Mouse (Mus musculus) right cerebral cortex, postnatal 4 days (tissue): ENCODE measurements around the gene Tead1.
"Not testable (repeated sequence)": the region's sequence is repeated elsewhere in the genome, so short reads cannot be mapped to it uniquely, and the experiment has no call there.

Experiments used
- DNase-seq: peaks from one replicate; pipeline ENCODE4 v3.0.0-alpha.2; 2022

Tead1 gene

GRCm38 (mm10) chr7:112868551-112869465, 189.7 kb downstream of the Tead1 start:
- DNase-seq, result peak; percentile 76

- no peak for DNase-seq
Measured at GRCm38 (mm10) chr7:112871752-112872151, 192.6 kb downstream of the Tead1 start.

- DNase-seq, result no peak
Measured at GRCm38 (mm10) chr7:112872435-112873196, 193.5 kb downstream of the Tead1 start.

DNA sequence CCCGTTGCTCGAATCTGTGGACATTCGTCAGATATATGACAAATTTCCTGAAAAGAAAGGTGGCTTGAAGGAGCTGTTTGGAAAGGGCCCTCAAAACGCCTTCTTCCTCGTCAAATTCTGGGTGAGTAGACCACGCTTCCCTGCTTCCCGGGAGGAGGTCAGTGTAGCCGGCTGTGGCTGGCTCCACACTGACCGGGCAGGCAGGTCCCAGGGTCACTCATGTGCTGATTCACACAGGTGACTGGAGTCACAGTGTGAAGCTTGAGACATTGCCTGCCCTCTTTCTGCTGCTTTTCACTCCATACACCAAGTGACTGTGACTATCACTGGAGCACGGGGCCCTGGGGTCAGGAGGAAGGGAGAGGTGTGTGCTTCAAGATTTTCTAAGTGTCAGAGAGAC, 197.0 kb downstream of the Tead1 start:
- DNase-seq, result no peak

DNA sequence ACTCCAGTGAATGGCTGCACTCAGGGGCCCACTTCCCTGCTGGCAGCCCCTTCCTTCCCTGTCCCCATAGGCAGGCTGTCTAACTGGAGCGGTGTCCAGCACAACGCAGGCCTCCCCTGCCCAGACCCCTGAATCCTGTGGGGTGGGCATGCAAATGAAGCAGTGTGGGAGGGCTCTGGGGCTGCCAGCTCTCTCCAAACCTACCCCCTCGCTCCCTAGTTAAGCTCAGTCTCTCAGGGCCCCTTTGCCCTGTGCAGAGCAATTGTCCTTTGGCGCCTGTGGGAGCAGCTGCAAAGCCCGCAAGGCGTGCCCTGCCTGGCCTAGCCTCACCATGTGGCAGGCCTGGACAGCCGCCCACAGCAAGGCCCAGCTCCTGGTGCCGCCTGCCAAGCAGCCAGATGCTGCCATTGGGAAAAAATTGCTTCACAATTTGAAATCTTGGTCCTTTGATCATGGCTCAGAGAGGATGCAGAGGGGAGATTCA, 204.7 kb downstream of the Tead1 start:
- peak; percentile 62 for DNase-seq

DNA sequence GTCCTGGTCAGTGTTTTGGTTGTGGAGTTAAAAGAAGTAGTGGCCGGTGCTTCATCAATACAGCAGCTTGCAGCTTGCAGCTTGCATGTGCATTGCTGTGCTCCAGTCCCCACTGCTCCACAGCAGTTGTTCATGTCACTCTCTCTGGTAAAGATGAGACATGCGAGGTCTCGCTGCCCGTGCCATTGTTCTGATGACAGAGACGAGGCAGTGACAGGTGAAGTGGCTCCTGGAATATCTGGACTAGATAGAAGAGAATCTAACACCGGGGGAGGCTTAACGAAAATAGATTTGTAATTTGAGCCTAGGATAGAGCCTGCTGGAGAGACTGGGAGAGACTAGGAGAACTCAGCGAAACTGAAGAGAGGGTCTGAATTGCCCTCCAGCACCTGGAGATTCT, 206.4 kb downstream of the Tead1 start:
- DNase-seq, result no peak

GRCm38 (mm10) chr7:112891883-112892282, 212.8 kb downstream of the Tead1 start:
- no peak for DNase-seq

DNA sequence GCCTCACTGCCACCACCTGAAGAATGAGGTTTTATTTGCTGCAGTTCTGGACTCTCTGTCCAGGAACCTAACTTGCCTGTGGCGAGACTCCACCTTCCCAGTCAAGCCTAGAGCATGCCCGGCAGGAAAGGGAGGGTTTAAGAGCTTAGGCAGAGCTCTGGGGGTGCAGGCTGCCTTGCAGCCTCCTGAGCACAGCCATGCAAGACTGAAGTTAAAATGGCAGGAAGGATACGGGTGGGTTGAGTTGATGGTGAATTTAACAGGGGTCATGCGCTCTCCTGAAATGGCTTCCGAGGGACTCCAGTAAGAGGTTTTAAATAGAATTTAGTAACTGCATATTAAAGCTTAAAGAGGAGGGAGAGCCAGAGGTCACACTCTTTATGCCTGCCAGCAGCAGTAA, 213.5 kb downstream of the Tead1 start:
- DNase-seq, result no peak

DNA sequence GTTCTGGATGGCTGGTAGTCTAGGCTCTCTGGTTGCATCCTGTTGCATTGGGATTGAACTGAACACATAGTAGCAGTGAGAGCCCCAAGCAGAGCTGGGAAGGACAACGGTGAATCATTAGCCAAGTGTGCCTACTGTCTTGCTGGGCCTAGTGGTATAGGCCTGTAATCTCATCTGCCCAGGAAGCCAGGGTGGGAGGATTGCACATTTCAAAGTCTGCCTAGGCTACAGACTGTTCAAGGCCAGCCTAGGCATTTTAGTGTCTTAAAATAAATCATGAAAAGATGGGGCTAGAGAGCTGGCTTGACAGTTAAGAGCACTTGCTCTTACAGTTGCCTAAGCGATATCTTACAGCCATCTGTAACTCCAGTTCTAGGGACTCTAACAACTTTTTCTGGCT, 217.2 kb downstream of the Tead1 start:
- no peak for DNase-seq

DNA sequence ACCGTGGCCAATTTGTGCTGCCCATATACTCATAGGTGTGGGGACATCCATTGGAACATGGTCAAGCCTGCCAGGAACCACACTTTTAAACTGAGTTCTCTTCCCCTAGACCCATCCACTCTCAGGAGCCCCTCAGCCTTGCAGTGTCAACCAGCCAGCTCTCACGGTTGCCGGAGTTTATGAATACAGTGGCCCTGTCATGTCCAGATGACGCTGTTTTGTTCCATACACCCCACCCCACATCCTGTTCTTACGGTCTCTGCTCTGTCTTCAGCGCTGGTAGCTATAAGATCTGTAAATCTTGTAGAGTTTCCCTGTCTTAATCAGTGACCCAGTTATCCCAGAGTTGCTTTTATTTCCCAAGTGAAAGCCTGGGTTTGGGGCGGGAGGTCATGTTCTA, 222.6 kb downstream of the Tead1 start:
- no peak for DNase-seq

DNA sequence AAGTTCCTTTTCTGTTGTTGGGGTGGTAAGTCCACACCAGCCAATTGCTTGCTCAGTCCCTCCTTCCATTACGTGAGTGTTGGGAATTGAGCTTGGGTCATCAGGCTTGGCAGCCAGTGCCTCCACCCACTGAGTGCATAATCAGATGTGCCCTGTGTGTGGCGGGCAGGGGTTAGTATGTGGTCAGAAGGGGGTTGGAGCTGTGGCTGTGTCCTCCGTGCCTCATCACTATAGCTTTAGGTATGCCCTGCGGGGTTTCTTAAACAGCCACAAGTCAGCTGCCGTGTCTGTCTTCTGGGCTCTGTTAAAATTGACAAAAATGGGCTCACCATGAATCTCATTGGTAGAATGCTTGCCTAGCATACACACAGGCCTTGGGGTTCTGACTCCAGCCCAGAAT, 227.7 kb downstream of the Tead1 start:
- DNase-seq, result no peak

DNA sequence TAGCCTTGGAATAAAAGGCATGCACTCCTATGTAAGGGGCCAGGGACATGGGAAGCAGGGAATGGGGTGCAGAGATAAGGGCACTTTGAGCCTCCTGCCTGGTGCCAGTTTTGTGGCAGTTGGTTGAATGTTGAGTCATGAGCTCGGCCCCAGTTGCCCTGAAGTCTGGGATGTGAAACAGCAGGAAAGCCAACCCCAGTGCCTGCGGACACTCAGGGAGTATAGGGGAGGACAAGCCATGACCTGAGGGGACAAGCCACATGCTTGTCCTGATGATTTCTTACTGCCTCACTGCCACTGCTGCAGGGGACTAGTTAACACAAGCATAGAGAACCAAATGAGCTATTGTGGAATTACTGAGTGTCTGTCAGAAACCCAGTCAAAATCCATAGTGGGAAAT, 228.3 kb downstream of the Tead1 start:
- no peak for DNase-seq

DNA sequence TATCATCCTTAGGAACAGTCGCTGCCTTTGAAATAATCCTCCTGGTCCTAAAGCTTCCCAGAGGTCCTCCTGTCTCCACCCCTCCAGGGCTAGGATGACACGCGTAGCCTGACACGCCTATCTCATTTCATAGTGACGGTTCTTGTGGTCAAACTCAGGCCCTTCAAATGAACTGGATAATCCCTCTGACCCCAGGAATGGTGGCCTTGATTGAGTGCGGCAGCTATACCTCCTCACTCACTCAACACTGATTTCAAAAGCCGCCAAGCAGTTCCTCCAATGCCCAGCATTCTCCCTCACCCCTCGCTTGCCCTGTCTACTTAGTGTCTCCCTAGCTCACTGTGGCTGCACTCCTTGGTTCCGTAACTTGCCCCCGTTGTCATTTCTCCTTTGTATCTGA, 230.0 kb downstream of the Tead1 start:
- no peak for DNase-seq

- DNase-seq, result no peak
Measured at GRCm38 (mm10) chr7:112912969-112913368, 233.9 kb downstream of the Tead1 start.

- DNase-seq, result no peak
Measured at GRCm38 (mm10) chr7:112915571-112915970, 236.5 kb downstream of the Tead1 start.

DNA sequence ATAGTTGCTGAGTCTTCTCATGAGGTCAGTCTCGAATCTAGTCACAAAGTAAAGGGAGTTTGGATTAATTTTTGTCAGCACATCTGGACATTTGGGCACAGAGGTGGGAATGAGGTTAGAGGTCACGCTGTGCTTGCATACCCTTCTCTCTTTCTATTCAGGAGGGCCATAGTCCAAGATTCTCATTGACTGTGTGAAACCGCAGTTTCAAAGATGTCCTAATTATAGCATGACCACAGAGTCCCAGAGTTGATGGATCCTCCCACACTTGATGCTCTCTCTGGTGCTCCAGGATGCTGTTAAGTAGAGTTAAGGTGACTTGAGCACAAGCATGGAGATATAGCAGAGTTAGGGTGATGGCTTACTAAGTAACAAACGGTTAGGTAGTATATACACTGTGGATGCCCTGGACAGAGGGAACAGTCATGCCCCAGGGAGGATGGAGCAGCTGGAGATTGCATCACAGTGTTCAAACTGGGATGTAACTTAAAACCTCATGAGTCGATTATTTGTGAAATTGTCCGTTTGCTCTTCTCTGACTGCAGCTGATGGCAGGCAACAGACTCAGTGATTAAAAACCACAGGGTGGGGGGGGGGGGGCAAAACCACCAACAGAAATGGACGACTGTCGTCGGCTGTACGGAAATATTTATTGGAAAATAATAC, 238.6 kb downstream of the Tead1 start:
- no peak for DNase-seq

GRCm38 (mm10) chr7:112918279-112918991, 239.3 kb downstream of the Tead1 start:
- no peak for DNase-seq

GRCm38 (mm10) chr7:112919845-112920244, 240.7 kb downstream of the Tead1 start:
- DNase-seq, result peak; percentile 65

DNA sequence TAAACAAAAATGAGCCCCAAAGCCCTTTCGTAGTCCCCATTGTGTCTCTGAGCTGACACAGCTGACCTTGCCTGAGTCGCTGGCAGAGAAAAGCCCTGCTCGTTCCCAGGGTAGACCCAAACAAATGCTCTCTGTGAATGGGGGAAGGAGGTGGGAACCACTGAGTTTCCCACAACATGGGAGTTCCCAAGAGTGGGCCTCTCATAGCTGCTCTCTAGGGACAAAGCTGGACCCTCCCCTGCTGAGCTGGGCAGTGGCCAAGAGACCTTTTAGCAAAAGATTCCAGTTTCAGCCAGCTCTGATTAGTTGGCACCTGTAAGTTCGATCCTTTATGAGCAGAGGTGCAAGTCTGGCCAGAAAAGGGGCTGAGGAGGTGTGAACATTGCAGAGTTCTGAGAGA, 243.7 kb downstream of the Tead1 start:
- DNase-seq, result no peak

- no peak for DNase-seq
Measured at GRCm38 (mm10) chr7:112923712-112924111, 244.6 kb downstream of the Tead1 start.

DNA sequence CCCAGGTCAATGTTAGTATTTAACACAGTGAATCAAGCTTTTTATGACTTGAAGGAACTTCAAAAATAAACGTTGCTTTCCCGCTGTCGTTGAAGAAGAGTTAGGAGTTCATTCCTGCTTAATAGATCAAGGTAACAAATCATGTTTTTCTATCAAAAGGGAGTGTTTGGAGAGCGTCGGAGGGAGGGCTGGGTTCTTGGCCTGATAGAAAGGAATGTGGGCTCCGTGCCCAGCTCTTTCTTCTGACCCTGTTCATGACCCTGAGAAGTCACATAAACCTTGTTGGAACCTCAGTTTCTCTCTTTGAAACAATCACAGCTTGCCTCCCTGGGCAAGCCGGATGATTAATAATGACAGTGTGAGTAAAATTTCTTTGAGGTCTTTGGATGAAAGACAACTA, 251.6 kb downstream of the Tead1 start:
- DNase-seq, result no peak

GRCm38 (mm10) chr7:112935876-112936275, 256.8 kb downstream of the Tead1 start:
- DNase-seq, result not testable (repeated sequence)

DNA sequence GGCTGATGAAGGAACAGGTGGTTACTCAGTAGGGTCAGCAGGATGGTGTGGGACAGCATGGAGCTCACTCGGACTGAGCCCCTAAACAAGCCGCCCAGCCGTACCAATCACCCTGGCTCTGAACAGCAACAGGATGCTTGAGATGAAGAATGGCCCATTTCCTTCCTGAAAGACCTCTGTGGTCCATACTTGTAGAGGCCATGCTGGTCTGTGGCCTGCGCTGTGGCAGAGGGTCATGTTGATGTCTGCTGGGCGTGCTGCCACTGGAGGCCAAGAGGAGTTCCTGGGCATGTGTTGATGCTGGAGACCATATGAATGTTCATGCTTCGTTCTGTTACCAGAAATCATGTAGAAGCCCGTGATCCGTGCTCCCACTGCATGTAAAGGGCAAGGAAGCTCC, 258.0 kb downstream of the Tead1 start:
- no peak for DNase-seq
